Mouse (Mus musculus) lung, postnatal 0 days (tissue): ENCODE results near the gene Dbt. TPM values are rescaled to one million over a fixed set of nuclear protein-coding genes. Genes with fewer than 3 reads are reported as not detected.
"Not testable (repeated sequence)": the region's sequence is repeated elsewhere in the genome, so short reads cannot be mapped to it uniquely, and the experiment has no call there.

Source experiments
- ATAC-seq: fragments of 200-750 bp; cut with Nextera tagmentation; 2 replicates; pipeline ENCODE4 v1.8.0; 2017; ENCODE audit warnings: moderate library complexity
- DNase-seq: peaks from one replicate; pipeline ENCODE4 v3.0.0-alpha.2; 2016; ENCODE audit warnings: low spot score
- H3K27ac ChIP-seq: fragments of 300-500 bp; sonication (generic); 2 replicates; pipeline ENCODE4 v1.5.1; 2014; ENCODE audit warnings: antibody characterized with exemption, mild to moderate bottlenecking, low read length, mixed read lengths
- H3K27me3 ChIP-seq: fragments of 300-500 bp; sonication (generic); replicated peaks from 2 replicates; pipeline ENCODE4 v1.6.1; 2014; ENCODE audit warnings: low read length, mixed read lengths; ENCODE audit not compliant: insufficient read depth
- H3K36me3 ChIP-seq: fragments of 300-500 bp; sonication (generic); 2 replicates; pipeline ENCODE4 v1.6.1; 2014; ENCODE audit warnings: low read length, mixed read lengths; ENCODE audit not compliant: insufficient read depth
- H3K4me1 ChIP-seq: fragments of 300-500 bp; sonication (generic); 2 replicates; pipeline ENCODE4 v1.6.1; 2014; ENCODE audit warnings: antibody characterized with exemption, low read depth, low read length, mixed read lengths; ENCODE audit not compliant: insufficient read depth
- H3K4me2 ChIP-seq: fragments of 300-500 bp; sonication (generic); replicated peaks from 2 replicates; pipeline ENCODE4 v1.6.1; 2014; ENCODE audit warnings: low read depth, mild to moderate bottlenecking, low read length, moderate library complexity, mixed read lengths
- H3K4me3 ChIP-seq: fragments of 300-500 bp; sonication (generic); 2 replicates; pipeline ENCODE4 v1.5.1; 2014; ENCODE audit warnings: low read depth, low read length
- H3K9ac ChIP-seq: fragments of 300-500 bp; sonication (generic); replicated peaks from 2 replicates; pipeline ENCODE4 v1.6.1; 2014; ENCODE audit warnings: low read depth, mild to moderate bottlenecking
- H3K9me3 ChIP-seq: fragments of 300-500 bp; sonication (generic); 2 replicates; pipeline ENCODE4 v1.6.1; 2016; ENCODE audit warnings: low read length, mixed read lengths
- CTCF ChIP-seq: IDR thresholded peaks from 2 replicates; pipeline ENCODE4 v1.5.1; 2016; ENCODE audit warnings: antibody characterized with exemption, mild to moderate bottlenecking
- EP300 ChIP-seq: IDR thresholded peaks from 2 replicates; pipeline ENCODE4 v1.6.1; 2016; ENCODE audit warnings: antibody characterized with exemption, mild to moderate bottlenecking, control low read depth
- WGBS: fragments of 180-500 bp; shearing (Covaris S2); extraction: QIAGEN DNeasy Blood & Tissue Kit; methylation state at CpG from one replicate; pipeline ENCODE4 v1.1.7; 2014; 5-methylcytosine and 5-hydroxymethylcytosine counted together
- polyA plus RNA-seq: library from polyadenylated mRNA; unstranded; fragments of >200 nt; fragmentation: Nextera tagmentation; extraction: Ambion mirVana; gene quantifications from 2 replicates; pipeline ENCODE4 v1.2.1, GENCODE M21; 2015

Dbt gene
- polyA plus RNA-seq, 1 experiment from 2014 or later = 6.1 TPM

GRCm38 (mm10) chr3:116536428-116537199 is 23.7 kb downstream of the Dbt start:
- Histone ChIP-seq H3K4me3 (no peak overlapping the region), H3K36me3 (peaks cover 10% of the 10 kb centered on the region; the same call in 1 of the 2 replicates), H3K4me2 (no peak overlapping the region), H3K27ac (no peak overlapping the region), H3K9me3 (no peaks in the 10 kb centered on the region), H3K9ac (no peak overlapping the region), H3K4me1 (no peaks in the 10 kb centered on the region), H3K27me3 (no peaks in the 10 kb centered on the region)
- TF ChIP-seq EP300 = no peak
- TF ChIP-seq CTCF = no peak
- WGBS = 51% methylated on average over 16 of the region's 16 CpGs
- ATAC-seq = no peak
- no peak for DNase-seq

- Histone ChIP-seq H3K27me3 (no peaks in the 10 kb centered on the region), H3K9me3 (no peaks in the 10 kb centered on the region), H3K4me1 (no peaks in the 10 kb centered on the region), H3K4me3 (no peak overlapping the region), H3K36me3 (peaks cover 10% of the 10 kb centered on the region; the same call in 1 of the 2 replicates), H3K4me2 (no peak overlapping the region), H3K27ac (no peak overlapping the region), H3K9ac (no peak overlapping the region)
- WGBS = 67% methylated on average over 6 of the region's 6 CpGs
- ATAC-seq = no peak
- no peak for TF ChIP-seq CTCF
- TF ChIP-seq EP300 = no peak
- DNase-seq = no peak
Measured at GRCm38 (mm10) chr3:116537200-116537573, 24.3 kb downstream of the Dbt start.

- 71% methylated on average over 2 of the region's 2 CpGs for WGBS
- H3K9me3 ChIP-seq = no peaks in the 10 kb centered on the region
- no peak overlapping the region for H3K27ac ChIP-seq
- H3K4me2 ChIP-seq = no peak overlapping the region
- H3K9ac ChIP-seq = no peak overlapping the region
- no peaks in the 10 kb centered on the region for H3K4me1 ChIP-seq
- H3K4me3 ChIP-seq = no peak overlapping the region
- DNase-seq (no peak), ATAC-seq (no peak)
- H3K36me3 ChIP-seq = peaks cover 10% of the 10 kb centered on the region; the same call in 1 of the 2 replicates
- H3K27me3 ChIP-seq = no peaks in the 10 kb centered on the region
- TF ChIP-seq EP300 (no peak), CTCF (no peak)
Measured at GRCm38 (mm10) chr3:116542070-116542469, 29.2 kb downstream of the Dbt start.

DNA sequence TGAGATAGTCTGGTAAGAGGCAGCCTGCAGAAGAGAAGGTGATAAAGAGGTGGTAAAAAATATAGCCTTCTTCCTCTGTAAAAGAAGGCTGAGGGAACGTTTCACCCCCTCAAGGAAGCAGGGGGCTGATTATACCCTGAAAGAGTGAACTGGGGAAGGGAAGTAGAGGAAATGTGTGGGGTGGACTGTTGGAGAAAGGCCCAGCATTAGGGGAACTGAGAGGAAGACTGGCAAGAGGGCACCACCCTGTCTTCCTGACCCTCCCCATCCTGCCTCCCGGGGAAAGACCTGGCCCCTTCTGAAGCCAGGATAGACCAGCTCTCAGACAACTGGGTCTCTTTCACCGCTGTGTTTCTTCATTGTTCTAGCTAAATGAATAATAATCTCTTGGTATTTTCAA is 29.7 kb downstream of the Dbt start:
- Histone ChIP-seq H3K4me3 (no peak overlapping the region), H3K4me2 (no peak overlapping the region), H3K36me3 (peaks cover 10% of the 10 kb centered on the region; the same call in 1 of the 2 replicates), H3K27me3 (no peaks in the 10 kb centered on the region), H3K9ac (no peak overlapping the region), H3K27ac (no peak overlapping the region), H3K9me3 (no peaks in the 10 kb centered on the region), H3K4me1 (no peaks in the 10 kb centered on the region)
- no peak for TF ChIP-seq EP300
- TF ChIP-seq CTCF = no peak
- no peak; the same call in 1 of the 2 replicates for ATAC-seq
- WGBS = 60% methylated on average over 3 of the region's 3 CpGs
- DNase-seq = no peak

DNA sequence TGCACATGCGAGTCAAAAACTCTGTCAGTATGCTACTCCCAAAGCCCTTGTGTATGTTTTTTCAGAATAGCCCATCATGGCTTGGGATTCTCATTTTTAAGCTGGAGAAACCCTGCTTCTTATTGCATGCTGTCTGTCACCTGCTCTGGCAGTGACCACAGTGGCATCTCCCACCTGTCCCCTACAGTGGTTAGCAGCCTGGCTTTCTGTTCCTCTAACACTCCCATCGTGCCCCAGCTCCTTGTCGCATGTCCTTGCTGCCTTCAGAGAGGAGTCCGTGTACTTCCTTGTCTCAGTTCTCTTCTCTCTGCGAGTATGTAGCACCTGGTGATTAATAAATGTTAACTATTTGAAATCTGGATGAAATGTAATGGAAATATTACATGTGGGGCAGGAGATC is 34.6 kb downstream of the Dbt start:
- TF ChIP-seq EP300 (no peak), CTCF (no peak)
- no peak overlapping the region for H3K4me3 ChIP-seq
- DNase-seq (no peak), ATAC-seq (no peak)
- no peaks in the 10 kb centered on the region for H3K9me3 ChIP-seq
- H3K36me3 ChIP-seq = no peaks in the 10 kb centered on the region; the same call in 1 of the 2 replicates
- no peaks in the 10 kb centered on the region for H3K27me3 ChIP-seq
- H3K27ac ChIP-seq = no peak overlapping the region
- 78% methylated on average over 5 of the region's 5 CpGs for WGBS
- no peak overlapping the region for H3K9ac ChIP-seq
- H3K4me1 ChIP-seq = no peaks in the 10 kb centered on the region
- no peak overlapping the region for H3K4me2 ChIP-seq

DNA sequence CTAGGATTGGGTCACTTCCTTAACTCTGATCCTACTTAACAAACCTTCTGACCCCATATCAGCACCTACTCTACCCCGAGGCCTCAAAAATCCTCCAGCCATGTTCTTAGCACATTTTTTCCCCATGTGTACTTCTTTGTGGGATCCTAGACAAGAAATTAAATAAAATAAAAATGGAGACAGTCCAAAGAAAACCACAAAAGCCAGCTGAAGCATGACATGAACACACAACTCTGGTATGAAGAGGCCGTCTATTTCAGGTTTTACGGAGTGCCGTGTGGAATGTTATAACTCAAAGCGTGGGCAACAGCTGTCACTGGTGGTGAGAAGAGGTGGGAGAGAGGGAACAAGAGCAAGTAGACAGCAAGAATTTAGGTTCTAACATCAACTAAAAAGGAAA is 38.5 kb downstream of the Dbt start:
- no peak for DNase-seq

GRCm38 (mm10) chr3:116561315-116561714 is 48.4 kb downstream of the Dbt start:
- H3K36me3 ChIP-seq, H3K9ac ChIP-seq, H3K4me2 ChIP-seq, H3K27ac ChIP-seq, H3K9me3 ChIP-seq, DNase-seq, H3K4me1 ChIP-seq, ATAC-seq, H3K4me3 ChIP-seq, H3K27me3 ChIP-seq: not testable (repeated sequence)
- WGBS = 93% methylated on average over 13 of the region's 14 CpGs

More for the DNA sequence above, 38.5 kb downstream of the Dbt start:
- H3K27me3 ChIP-seq = no peaks in the 10 kb centered on the region
- H3K4me3 ChIP-seq = no peak overlapping the region
- 92% methylated on average over 5 of the region's 5 CpGs for WGBS
- H3K4me2 ChIP-seq = no peak overlapping the region
- no peak for ATAC-seq
- H3K36me3 ChIP-seq = no peaks in the 10 kb centered on the region; the same call in 1 of the 2 replicates
- H3K27ac ChIP-seq = no peak overlapping the region
- TF ChIP-seq CTCF (no peak), EP300 (no peak)
- no peaks in the 10 kb centered on the region for H3K9me3 ChIP-seq
- no peak overlapping the region for H3K9ac ChIP-seq
- no peaks in the 10 kb centered on the region for H3K4me1 ChIP-seq
